Mouse (Mus musculus): ENCODE measurements around the gene Cpa4. TPM values are rescaled to one million over a fixed set of nuclear protein-coding genes. Genes with fewer than 3 reads are reported as not detected.

Gene Cpa4
- polyA plus RNA-seq, 1 experiment from 2014 or later: 1.2 TPM

DNA sequence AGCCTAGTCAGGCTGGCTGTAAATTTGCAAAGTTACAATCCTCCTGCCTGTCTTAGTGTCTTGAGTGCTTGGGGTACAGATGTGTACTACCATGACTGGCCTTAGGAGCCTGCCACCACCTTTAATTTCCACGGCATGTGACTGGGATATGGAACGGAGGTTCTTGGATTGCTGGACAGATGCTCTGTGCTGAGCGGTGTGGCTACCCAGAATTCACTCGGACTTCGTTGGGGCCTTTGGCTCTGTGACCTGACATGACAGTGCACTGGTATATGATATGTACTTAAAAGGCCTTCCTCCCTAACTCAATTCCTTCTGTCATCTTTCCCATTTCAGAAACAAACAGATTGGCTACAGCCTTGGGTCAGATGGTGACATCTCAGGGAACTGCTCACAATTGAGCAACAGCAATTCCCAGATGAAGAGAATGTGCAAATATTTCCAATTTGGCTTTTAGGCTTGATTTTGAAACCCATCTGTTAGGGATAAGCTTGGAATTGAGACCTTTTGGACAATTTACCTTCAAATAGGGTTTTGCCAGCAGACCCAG lies 13.5 kb upstream of the Cpa4 start:
- WGBS: 89% methylated on average over 5 of the region's 5 CpGs

GRCm38 (mm10) chr6:30556080-30556479 lies 12.1 kb upstream of the Cpa4 start:
- Histone ChIP-seq H3K4me3 (no peak overlapping the region), H3K9me3 (no peaks in the 10 kb centered on the region), H3K36me3 (no peaks in the 10 kb centered on the region), H3K27me3 (ENCODE audit: insufficient read depth, poor library complexity, severe bottlenecking) (no peaks in the 10 kb centered on the region), H3K4me1 (peaks cover 23% of the 10 kb centered on the region), H3K27ac (peak overlapping the region; percentile 64; the same call in 1 of the 2 replicates)
- DNase-seq (ENCODE audit: low spot score): no peak
- WGBS: 9% methylated on average over 7 of the region's 9 CpGs

More for the DNA sequence above, 13.5 kb upstream of the Cpa4 start:
- H3K27ac ChIP-seq: peak overlapping the region; percentile 13; the same call in 1 of the 2 replicates
- no peak for DNase-seq (ENCODE audit: low spot score)
- peaks cover 23% of the 10 kb centered on the region for H3K4me1 ChIP-seq
- H3K4me3 ChIP-seq: no peak overlapping the region
- H3K9me3 ChIP-seq: no peaks in the 10 kb centered on the region
- H3K27me3 ChIP-seq (ENCODE audit: insufficient read depth, poor library complexity, severe bottlenecking): no peaks in the 10 kb centered on the region
- 0 out of 2 replicates have a peak, but pooled peaks cover 3% of the 10 kb centered on the region for H3K36me3 ChIP-seq

GRCm38 (mm10) chr6:30559726-30560125 lies 8.4 kb upstream of the Cpa4 start:
- WGBS: 30% methylated on average over 1 of the region's 1 CpGs

DNA sequence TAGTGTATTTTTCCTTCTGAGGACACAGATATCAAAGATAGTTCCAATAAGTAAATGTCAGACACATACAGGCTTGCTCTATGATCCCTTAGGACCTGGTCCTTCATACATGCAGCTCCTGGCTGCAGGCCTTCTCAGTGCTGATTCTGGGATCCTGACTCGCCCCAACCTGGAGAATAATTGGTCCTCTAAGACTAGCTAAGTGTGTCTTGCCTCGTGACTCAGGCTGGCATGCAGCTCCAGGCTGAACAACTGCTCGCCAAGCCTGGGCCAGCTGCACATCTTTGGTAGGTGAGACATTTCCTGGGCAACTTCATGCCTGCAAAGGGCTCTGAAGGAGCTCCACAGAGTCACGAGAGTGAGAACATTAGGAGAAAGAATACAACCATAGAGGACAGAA lies 6.0 kb upstream of the Cpa4 start:
- Histone ChIP-seq H3K9me3 (no peaks in the 10 kb centered on the region), H3K27ac (no peak overlapping the region), H3K27me3 (ENCODE audit: insufficient read depth, poor library complexity, severe bottlenecking) (no peaks in the 10 kb centered on the region), H3K4me1 (peaks cover 7% of the 10 kb centered on the region; the same call in 1 of the 2 replicates), H3K36me3 (no peaks in the 10 kb centered on the region), H3K4me3 (no peak overlapping the region)
- DNase-seq (ENCODE audit: low spot score): peak; percentile 60
- WGBS: 79% methylated on average over 4 of the region's 4 CpGs

More at GRCm38 (mm10) chr6:30559726-30560125, 8.4 kb upstream of the Cpa4 start:
- Histone ChIP-seq H3K27me3 (ENCODE audit: insufficient read depth, poor library complexity, severe bottlenecking) (no peaks in the 10 kb centered on the region), H3K4me1 (peaks cover 14% of the 10 kb centered on the region), H3K9me3 (no peaks in the 10 kb centered on the region), H3K4me3 (no peak overlapping the region), H3K36me3 (no peaks in the 10 kb centered on the region), H3K27ac (no peak overlapping the region)
- no peak for DNase-seq (ENCODE audit: low spot score)

GRCm38 (mm10) chr6:30563575-30563974 lies 4.6 kb upstream of the Cpa4 start:
- H3K4me1 ChIP-seq: peaks cover 14% of the 10 kb centered on the region
- no peak overlapping the region for H3K27ac ChIP-seq
- peak; percentile 43 for DNase-seq (ENCODE audit: low spot score)
- H3K36me3 ChIP-seq: no peaks in the 10 kb centered on the region
- 80% methylated on average over 6 of the region's 6 CpGs for WGBS
- H3K9me3 ChIP-seq: no peaks in the 10 kb centered on the region
- no peak overlapping the region for H3K4me3 ChIP-seq
- H3K27me3 ChIP-seq (ENCODE audit: insufficient read depth, poor library complexity, severe bottlenecking): no peaks in the 10 kb centered on the region

GRCm38 (mm10) chr6:30564051-30564450 lies 4.1 kb upstream of the Cpa4 start:
- Histone ChIP-seq H3K4me1 (peaks cover 17% of the 10 kb centered on the region), H3K27ac (no peak overlapping the region), H3K27me3 (ENCODE audit: insufficient read depth, poor library complexity, severe bottlenecking) (no peaks in the 10 kb centered on the region), H3K4me3 (no peak overlapping the region), H3K36me3 (no peaks in the 10 kb centered on the region), H3K9me3 (no peaks in the 10 kb centered on the region)
- peak; percentile 55 for DNase-seq (ENCODE audit: low spot score)
- 88% methylated on average over 6 of the region's 6 CpGs for WGBS

DNA sequence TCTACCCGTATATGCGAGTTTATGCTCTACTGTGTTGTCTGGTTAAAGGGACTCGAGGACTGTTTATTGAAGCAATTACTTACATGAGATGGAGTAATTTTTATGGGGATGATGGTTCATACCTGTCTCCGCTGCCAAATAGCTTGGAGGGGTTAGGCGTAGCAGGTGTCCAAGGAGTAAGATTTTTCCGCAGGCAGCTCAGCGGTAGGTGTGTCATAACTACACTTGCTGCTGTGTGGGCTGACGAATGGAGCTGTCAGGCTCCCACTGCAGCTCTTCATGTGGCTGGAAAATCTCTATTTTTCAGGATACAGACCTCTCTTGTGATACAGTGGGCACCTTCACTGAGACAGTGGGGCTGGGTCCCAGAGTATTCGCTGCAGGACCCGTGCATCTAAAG lies 1.2 kb downstream of the Cpa4 start:
- H3K27ac ChIP-seq: peak overlapping the region; percentile 71
- H3K27me3 ChIP-seq (ENCODE audit: insufficient read depth, poor library complexity, severe bottlenecking): no peaks in the 10 kb centered on the region
- DNase-seq (ENCODE audit: low spot score): no peak
- no peaks in the 10 kb centered on the region for H3K36me3 ChIP-seq
- H3K9me3 ChIP-seq: no peaks in the 10 kb centered on the region
- peaks cover 49% of the 10 kb centered on the region for H3K4me1 ChIP-seq
- H3K4me3 ChIP-seq: no peak overlapping the region
- 88% methylated on average over 10 of the region's 10 CpGs for WGBS

GRCm38 (mm10) chr6:30570012-30570411 lies 1.8 kb downstream of the Cpa4 start:
- WGBS: 67% methylated on average over 5 of the region's 5 CpGs
- no peaks in the 10 kb centered on the region for H3K9me3 ChIP-seq
- peak overlapping the region; percentile 71; the same call in 1 of the 2 replicates for H3K27ac ChIP-seq
- H3K27me3 ChIP-seq (ENCODE audit: insufficient read depth, poor library complexity, severe bottlenecking): no peaks in the 10 kb centered on the region
- no peaks in the 10 kb centered on the region for H3K36me3 ChIP-seq
- H3K4me3 ChIP-seq: no peak overlapping the region
- no peak for DNase-seq (ENCODE audit: low spot score)
- H3K4me1 ChIP-seq: peaks cover 56% of the 10 kb centered on the region

- Histone ChIP-seq H3K27me3 (ENCODE audit: insufficient read depth, poor library complexity, severe bottlenecking) (no peaks in the 10 kb centered on the region), H3K9me3 (no peaks in the 10 kb centered on the region), H3K36me3 (no peaks in the 10 kb centered on the region), H3K27ac (peak overlapping the region; percentile 91), H3K4me1 (peaks cover 59% of the 10 kb centered on the region), H3K4me3 (peak overlapping the region; percentile 27; the same call in 1 of the 2 replicates)
- 34% methylated on average over 20 of the region's 20 CpGs for WGBS
- peak; percentile 92 for DNase-seq (ENCODE audit: low spot score)
Observed at GRCm38 (mm10) chr6:30572456-30573311, 4.5 kb downstream of the Cpa4 start.

GRCm38 (mm10) chr6:30573380-30573779 lies 5.2 kb downstream of the Cpa4 start:
- H3K4me1 ChIP-seq: peaks cover 55% of the 10 kb centered on the region
- no peaks in the 10 kb centered on the region for H3K27me3 ChIP-seq (ENCODE audit: insufficient read depth, poor library complexity, severe bottlenecking)
- H3K36me3 ChIP-seq: no peaks in the 10 kb centered on the region
- H3K9me3 ChIP-seq: no peaks in the 10 kb centered on the region
- WGBS: 54% methylated on average over 5 of the region's 5 CpGs
- DNase-seq (ENCODE audit: low spot score): no peak
- H3K4me3 ChIP-seq: no peak overlapping the region
- H3K27ac ChIP-seq: peak overlapping the region; percentile 91

- Histone ChIP-seq H3K4me3 (no peak overlapping the region), H3K36me3 (no peaks in the 10 kb centered on the region), H3K27ac (peak overlapping the region; percentile 91), H3K9me3 (no peaks in the 10 kb centered on the region), H3K4me1 (peaks cover 42% of the 10 kb centered on the region), H3K27me3 (ENCODE audit: insufficient read depth, poor library complexity, severe bottlenecking) (no peaks in the 10 kb centered on the region)
- 88% methylated on average over 1 of the region's 1 CpGs for WGBS
- no peak for DNase-seq (ENCODE audit: low spot score)
Observed at GRCm38 (mm10) chr6:30574945-30575344, 6.8 kb downstream of the Cpa4 start.

- Histone ChIP-seq H3K9me3 (no peaks in the 10 kb centered on the region), H3K27me3 (ENCODE audit: insufficient read depth, poor library complexity, severe bottlenecking) (no peaks in the 10 kb centered on the region), H3K27ac (peak overlapping the region; percentile 57; the same call in 1 of the 2 replicates), H3K4me3 (no peak overlapping the region), H3K4me1 (peaks cover 36% of the 10 kb centered on the region), H3K36me3 (no peaks in the 10 kb centered on the region)
- DNase-seq (ENCODE audit: low spot score): no peak
- WGBS: 78% methylated on average over 17 of the region's 17 CpGs
Observed at GRCm38 (mm10) chr6:30576477-30577203, 8.5 kb downstream of the Cpa4 start.
